Mouse (Mus musculus) left cerebral cortex, postnatal 10 days (tissue): ENCODE measurements around the gene Srp68. TPM values are rescaled to one million over a fixed set of nuclear protein-coding genes. Genes with fewer than 3 reads are reported as not detected.

ENCODE experiments used
- total RNA-seq, 2 experiments: library from RNA; stranded (reverse); gene quantifications; 2 replicates each; pipeline ENCODE4 v1.2.3; 2021

The Srp68 gene
- total RNA-seq, 2 experiments from 2014 or later: 52.5 to 56.3 TPM

Other genes with a start within 250 kb of the Srp68 start
- 100 to 1,000 TPM; 320 to 336 TPM for gene H3f3b, start 246.3 kb downstream of the Srp68 start, total RNA-seq
- gene Unk, start 243.9 kb downstream of the Srp68 start, total RNA-seq: 10 to 100 TPM; 24.8 to 25.8 TPM
- 1 to 10 TPM in 1 of 2 experiments, under 1 TPM in 1; 0.63 to 1.2 TPM for gene Unc13d, start 196.3 kb downstream of the Srp68 start, total RNA-seq
- gene Wbp2, start 187.2 kb downstream of the Srp68 start, total RNA-seq: 100 to 1,000 TPM; 229 to 234 TPM
- 1 to 10 TPM; 6.2 to 7.9 TPM for gene Trim47, start 147.0 kb downstream of the Srp68 start, total RNA-seq
- 1 to 10 TPM; 6.2 to 6.6 TPM for gene Trim65, start 143.1 kb downstream of the Srp68 start, total RNA-seq
- gene Mrpl38, start 135.3 kb downstream of the Srp68 start, total RNA-seq: 10 to 100 TPM; 52.2 to 54.6 TPM
- 100 to 1,000 TPM in 1 of 2 experiments, 10 to 100 TPM in 1; 96.2 to 100 TPM for gene Fbf1, start 106.1 kb downstream of the Srp68 start, total RNA-seq
- gene Ten1, start 75.4 kb downstream of the Srp68 start, total RNA-seq: 10 to 100 TPM; 44.8 to 50.9 TPM
- 100 to 1,000 TPM; 110 to 118 TPM for gene Acox1, start 75.2 kb downstream of the Srp68 start, total RNA-seq
- under 1 TPM; 0.77 to 0.97 TPM for gene Evpl, start 36.1 kb downstream of the Srp68 start, total RNA-seq
- gene Galr2, start 6.7 kb upstream of the Srp68 start, total RNA-seq: not detected
- gene Exoc7, start 33.0 kb upstream of the Srp68 start, total RNA-seq: 10 to 100 TPM; 96.6 to 97.9 TPM
- 1 to 10 TPM; 2.7 to 3.9 TPM for gene Foxj1, start 61.2 kb upstream of the Srp68 start, total RNA-seq
- 100 to 1,000 TPM; 200 to 207 TPM for gene Rnf157, start 138.8 kb upstream of the Srp68 start, total RNA-seq
- gene Ubald2, start 159.9 kb upstream of the Srp68 start, total RNA-seq: 10 to 100 TPM; 31.3 to 31.7 TPM
- under 1 TPM in 1 of 2 experiments, not detected in 1; 0.14 TPM for gene Qrich2, start 192.0 kb upstream of the Srp68 start, total RNA-seq
- 10 to 100 TPM; 85.1 to 87.6 TPM for gene Prpsap1, start 220.0 kb upstream of the Srp68 start, total RNA-seq